Mouse (Mus musculus) adrenal gland, adult 8-10 months (tissue): ENCODE measurements around the gene Larp1. TPM values are rescaled to one million over a fixed set of nuclear protein-coding genes. Genes with fewer than 3 reads are reported as not detected.

ENCODE experiments used
- DNase-seq: peaks from one replicate; pipeline ENCODE4 v3.0.0; 2022
- total RNA-seq, 4 experiments: library from RNA; stranded (reverse); gene quantifications; 2 replicates each; pipeline ENCODE4 v1.2.4; 2022

The Larp1 gene
- total RNA-seq: 100 to 1,000 TPM in 3 of 4 experiments, 10 to 100 TPM in 1; 95.7 to 109 (median 104) TPM

GRCm38 (mm10) chr11:58009051-58009515 is at the start of gene Larp1:
Gene Larp1, plus strand, starts transcription at chr11:58009064.
- no peak for DNase-seq

- DNase-seq: no peak
These were observed 48.9 kb upstream of the Larp1 start for GRCm38 (mm10) chr11:57959924-57960323.

DNA sequence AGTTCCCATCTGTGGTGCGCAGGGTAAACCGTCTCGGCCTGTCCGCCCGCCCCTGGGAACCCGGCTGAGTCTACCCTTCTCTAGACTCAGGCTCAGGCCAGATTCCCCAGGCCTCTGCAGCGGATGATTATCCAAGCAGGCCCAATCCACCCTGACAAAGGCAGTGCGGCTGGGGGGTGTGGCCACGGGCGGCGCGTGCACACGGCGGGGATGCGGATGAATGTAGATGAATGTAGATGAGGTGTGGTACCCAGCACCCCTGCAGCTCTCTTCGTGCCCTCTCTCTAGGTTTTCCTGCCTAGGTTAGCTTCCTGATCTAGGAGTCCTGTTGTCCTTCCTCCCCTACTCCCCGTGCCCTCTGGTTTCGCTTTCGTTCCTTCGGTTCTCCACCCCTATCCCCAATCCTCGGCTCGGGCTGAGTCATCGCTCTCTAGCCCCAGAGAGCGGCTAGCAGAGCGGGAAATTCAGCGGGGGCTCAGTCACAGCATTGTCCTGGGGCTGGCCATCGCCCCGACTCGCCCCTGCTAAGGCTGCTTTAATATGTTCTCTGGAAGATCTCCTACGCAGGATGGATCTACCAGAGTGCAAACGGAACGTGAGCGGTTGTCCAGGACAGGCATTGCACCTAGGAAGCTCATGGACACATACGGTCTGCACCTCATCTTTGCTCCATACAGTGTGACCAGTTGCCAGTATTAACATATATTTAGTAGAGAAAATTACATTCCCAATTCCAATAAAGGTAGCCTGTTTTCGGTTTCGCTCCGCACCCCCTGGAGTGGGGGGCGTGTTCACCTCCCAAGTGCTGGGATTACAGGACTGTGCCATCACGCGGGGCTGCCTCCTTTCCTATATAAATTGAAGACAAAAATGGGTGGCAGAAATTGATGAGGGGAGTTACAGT is 46.2 kb upstream of the Larp1 start:
- DNase-seq: peak; percentile 77

DNA sequence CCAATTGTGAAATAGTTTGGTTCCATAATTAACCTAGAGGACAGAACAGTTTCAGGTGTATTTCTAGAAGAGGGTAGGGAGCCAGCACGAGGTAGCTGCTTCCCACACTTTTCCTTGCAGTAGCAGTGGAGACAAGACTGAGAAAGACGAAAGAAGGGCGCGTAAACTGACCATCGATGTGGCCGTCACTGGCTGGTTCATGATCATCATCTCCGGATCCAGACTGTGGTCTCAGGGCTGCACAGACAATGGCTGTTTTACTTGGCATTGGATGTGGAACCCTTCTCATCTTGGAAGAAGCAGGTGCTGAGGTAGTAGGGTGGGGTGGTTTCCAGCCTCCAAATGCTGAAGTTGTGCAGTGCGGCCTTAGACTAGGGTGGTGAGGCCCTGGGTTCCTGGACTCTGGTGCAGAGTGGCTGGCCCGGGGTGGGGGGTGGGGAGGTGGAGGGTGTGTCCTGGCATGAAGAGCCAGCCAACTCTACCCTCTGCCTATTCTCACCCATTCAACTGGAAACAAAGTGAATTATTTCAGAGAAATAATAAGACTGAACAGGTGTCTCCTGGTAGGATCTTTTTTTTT is 45.5 kb upstream of the Larp1 start:
- no peak for DNase-seq

GRCm38 (mm10) chr11:57966630-57967029 is 42.2 kb upstream of the Larp1 start:
- no peak for DNase-seq

GRCm38 (mm10) chr11:57968301-57968700 is 40.6 kb upstream of the Larp1 start:
- no peak for DNase-seq

DNA sequence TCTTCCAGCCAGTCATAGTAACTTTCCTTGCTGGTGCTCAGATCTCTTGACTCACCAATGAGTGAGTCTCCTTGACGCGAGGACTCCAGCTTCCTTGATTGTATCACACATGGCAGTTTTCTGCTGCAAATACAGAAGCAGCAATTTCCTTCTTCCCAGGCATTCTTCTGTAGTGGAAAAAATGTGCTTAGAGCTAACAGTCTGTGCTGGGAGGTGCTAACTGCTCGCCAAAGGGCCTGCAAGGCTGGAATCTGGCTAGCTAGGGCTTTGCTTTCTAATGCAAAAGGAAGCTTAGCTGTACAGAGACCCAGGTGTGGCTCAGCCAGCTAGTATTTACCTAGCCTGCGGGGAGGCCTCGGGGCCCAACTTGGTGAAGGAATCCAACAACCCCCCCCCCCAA is 38.3 kb upstream of the Larp1 start:
- no peak for DNase-seq

DNA sequence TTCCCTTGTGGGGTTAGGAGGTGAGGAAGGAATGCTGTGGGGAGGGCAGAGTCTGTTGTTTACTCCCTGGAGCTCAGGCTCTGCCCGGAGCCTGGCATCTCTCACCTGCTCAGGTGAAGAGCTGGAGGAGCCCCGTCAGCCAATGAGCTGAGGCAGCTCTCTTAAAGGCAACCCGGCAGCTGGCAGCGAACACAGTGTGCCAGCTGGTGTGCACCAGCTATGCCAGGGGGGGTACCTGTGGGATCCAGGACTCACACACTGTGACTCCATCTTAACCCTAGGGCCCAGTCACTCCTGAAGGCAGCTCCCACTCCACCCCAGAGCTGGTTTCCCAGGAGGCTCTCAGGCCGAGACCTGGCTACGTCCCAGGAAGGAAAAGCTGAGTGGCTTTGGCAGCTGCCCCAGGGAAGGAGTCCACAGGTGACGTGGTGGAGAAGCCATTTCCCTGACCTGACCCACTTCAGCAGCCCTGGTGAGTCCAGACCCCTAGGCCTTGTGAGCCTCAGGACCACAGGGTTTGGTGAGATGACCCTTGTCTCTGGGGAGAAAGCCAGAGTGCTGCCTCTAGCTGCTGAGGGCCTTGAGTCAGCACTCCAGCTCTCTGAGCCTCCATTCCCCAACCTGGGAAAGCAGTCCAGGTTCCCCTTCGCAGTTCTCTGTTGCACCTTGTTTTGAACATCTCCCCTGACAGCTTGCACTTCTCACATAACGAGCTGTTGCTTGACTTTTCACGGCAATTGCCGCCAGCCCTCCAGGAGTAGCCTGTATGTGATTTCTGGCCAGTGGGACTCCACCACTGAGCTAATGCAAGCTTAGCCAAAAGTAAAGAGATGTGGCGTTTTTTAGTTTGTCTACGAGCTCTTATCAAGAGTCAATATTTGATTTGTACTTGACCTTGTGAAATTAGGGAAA is 35.6 kb upstream of the Larp1 start:
- no peak for DNase-seq

DNA sequence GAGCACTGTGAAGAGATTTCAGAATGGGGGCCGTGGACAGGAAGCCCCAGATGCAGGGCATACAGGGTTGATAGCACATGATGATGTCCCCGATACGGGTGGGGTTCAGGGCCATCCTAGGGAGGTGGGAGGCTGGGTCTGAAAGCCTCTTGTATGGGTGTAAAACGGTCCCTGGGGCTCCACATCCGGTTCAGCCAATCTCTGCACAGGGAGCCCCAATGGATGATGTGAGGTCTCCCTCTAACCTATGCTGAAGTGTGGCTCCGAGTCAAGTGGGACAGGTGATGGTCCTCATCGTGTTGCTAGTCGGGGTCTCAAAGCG is 35.0 kb upstream of the Larp1 start:
- no peak for DNase-seq

GRCm38 (mm10) chr11:57975876-57976275 is 33.0 kb upstream of the Larp1 start:
- no peak for DNase-seq

DNA sequence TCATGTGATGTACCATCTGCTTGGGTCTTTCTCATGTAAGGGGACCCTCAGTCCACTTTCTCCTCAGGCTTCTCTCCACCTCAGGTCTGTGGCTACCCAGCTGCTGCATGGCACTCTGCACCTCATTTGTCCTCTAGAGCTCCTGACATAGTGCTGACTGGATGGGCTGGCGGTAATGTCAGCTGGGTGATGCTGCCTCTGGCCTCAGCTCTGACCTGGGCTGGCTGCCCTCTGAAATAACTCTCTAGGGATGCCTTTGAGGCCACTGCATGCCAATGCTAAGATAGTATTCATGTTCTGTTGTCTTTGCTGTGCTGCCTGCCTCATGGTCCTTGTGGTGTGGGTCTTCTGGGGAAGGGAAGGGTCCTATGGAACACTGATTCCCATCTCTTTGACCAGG is 31.2 kb upstream of the Larp1 start:
- no peak for DNase-seq

- no peak for DNase-seq
These were observed 29.2 kb upstream of the Larp1 start for GRCm38 (mm10) chr11:57979621-57980020.

GRCm38 (mm10) chr11:57981083-57981809 is 27.6 kb upstream of the Larp1 start:
- DNase-seq: no peak

- no peak for DNase-seq
These were observed 25.2 kb upstream of the Larp1 start for GRCm38 (mm10) chr11:57983480-57984342.

DNA sequence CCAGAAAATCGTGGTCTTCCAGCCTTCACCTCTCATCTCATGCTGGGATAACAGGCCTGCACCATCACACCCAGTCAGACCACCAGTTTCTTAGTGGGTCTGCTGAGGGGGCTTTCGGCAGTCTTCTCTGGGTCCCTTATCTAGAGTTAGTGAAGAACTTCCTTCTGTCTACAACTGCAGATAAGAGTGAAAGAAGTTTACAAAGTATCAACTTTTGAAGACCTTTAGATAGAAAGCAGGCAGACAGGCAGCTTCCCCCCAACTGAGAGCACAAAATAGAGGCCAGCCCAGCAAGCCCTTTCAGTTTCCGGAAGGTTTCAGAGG is 24.6 kb upstream of the Larp1 start:
- no peak for DNase-seq

DNA sequence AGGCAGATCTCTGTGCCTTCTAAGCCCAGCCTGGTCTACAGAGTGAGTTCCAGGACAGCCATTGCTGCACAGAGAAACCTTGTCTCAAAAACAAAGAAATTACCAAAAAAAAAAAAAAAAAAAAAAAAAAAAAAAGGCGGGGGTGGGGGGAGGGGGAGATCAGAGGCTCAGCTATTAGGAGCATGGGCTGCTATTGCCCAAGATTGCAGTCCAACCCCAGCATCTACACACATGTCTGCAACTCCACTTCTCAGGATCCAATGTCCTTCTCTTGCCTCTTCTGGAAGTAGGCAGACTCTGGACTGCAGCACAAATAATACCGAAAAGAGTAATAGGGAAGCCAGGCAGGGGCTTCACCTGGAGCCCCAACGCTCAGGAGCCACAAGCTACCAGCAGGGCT is 23.4 kb upstream of the Larp1 start:
- DNase-seq: no peak

DNA sequence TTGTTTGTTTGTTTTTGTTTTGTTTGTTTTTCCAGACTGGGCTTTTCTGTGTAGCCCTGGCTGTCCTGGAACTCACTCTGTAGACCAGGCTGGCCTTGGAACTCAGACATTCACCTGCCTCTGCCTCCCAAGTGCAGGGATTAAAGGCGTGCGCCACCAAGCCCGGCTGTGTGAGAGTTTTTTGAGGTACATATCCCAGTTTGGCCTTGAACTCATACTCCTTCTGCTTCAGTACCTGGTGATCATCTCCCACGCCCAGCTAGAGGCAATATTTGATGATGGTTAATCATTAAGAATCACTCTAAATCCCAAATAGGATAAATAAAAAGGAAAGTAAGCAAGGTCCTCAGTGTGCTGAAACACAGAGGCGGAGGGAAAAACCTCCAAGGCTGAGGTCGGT is 22.8 kb upstream of the Larp1 start:
- no peak for DNase-seq

DNA sequence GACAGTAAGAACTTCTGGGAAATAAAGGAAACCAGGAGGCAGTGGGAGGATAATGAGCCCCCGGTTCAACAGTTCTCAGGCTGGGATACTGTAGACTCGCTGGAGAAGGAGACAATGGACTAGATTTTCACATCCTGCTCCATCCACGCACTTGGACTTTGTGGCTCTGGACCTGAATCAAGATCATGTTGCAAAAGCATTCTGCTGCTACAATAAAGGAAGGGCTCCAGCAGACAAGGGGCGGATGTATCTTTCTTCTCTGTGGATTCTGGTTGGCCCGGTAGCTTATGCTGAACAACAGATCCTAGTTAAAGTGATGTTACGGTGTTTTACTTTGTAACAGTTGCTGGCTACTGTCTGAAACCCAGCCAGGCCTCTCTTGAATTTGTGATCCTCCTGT is 22.4 kb upstream of the Larp1 start:
- DNase-seq: no peak

DNA sequence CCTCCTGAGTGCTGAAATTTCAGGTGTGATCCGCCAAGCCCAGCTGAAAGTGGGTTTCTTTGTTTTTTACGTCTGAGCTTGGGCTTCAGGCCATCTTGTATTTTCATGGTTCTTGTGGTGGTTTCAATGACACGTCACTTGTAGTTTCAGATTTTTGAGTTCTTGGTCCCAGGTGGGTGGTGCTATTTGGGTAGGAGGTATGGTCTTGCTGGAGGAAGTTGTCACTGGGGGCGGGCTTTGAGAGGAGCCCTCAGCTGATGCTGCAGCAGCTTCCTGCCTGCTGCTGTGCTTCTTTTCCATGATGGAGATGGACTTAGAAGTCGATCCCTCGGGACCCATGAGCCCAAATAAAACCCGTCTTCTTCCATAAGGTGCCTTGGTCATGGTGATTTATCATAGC is 22.0 kb upstream of the Larp1 start:
- no peak for DNase-seq

DNA sequence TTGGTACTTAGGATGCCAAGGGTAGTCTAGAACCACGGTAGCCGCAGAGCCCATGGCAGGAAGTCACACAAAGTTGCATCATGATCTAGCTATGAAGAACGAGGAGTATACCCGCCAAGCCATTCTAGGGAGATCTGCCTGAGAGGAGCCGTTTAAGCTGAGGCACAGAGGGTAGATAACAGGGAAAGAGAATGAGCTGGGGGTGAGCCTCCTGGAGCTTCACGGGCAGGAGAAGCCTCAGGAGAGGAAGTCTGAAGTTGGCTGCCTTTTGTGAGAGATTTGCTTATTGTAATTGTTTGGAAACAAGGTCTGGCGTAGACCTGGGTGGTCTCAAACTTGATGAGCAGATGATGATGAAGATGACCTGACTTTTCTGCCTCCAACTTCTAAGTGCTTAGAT is 10.7 kb upstream of the Larp1 start:
- DNase-seq: no peak

DNA sequence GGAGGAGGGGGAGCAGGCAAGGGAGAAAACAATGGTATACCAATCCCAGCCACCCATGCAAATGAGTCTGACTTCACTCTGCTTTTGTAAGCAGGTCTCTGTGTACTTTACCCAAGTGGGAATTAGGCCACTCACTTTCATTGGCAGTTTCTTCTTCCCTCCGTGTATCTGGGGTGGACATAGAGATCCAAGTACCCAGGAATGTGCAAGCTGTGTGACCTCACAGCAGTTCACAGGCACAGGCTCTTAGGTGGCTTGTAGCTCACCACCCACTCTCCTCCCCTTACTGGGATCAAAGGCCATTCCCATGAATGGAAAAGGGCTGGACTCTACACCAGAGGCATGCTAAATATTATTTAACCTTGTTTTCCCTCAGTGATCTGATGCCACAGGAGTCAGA is 10.0 kb upstream of the Larp1 start:
- no peak for DNase-seq

- DNase-seq: no peak
These were observed 5.7 kb upstream of the Larp1 start for GRCm38 (mm10) chr11:58003126-58003525.
